ENCODE assay signal across 8 mouse cellular contexts in the genomic region with DNA sequence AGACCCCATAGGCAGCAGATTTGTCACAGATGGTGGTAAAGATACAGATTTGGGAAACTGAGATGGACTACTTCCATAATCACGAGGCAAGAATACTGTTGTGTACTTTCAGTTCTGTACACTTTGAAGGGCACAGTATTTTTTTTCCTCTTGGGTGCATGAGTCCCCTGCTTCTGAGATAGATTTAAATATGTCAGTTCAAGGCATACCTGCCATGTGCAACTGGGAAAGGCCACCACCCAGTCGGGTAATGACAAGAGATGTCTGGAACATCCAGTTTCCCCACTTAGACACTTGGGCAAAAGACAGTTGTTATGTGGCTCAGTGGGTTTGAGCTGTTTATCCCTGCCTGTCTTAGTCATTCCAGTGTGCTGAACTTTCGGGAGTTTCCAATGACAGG. TPM values are rescaled to one million over a fixed set of nuclear protein-coding genes. Genes with fewer than 3 reads are reported as not detected.
DNase-seq lines count a peak whose midpoint lies in the region; ATAC-seq and TF ChIP-seq lines count a peak whose summit lies in the region.

No protein-coding gene starts in this region.

- dilution Hi-C loops in CH12.LX (cut with MboI; ENCODE audit: extremely low pct_ligation_motif_present, extremely low pct_unique_long_range_greater_than_20kb, low sequenced_read_pairs) = no loop called here

- no peaks in the 10 kb centered on the region; the same call in 1 of the 2 replicates for H3K79me2 ChIP-seq in CH12.LX (replicated peaks; ENCODE audit: control insufficient read depth, extremely low read depth, insufficient read depth, poor library complexity, severe bottlenecking)

- H3K4me1 ChIP-seq in heart, embryonic 10.5 days = no peaks in the 10 kb centered on the region
- peaks cover 0 to 17% of the 10 kb centered on the region in 2 experiments; a peak in 1 of 4 replicates for H3K4me1 ChIP-seq in CH12.LX (ENCODE audit: control insufficient read depth in 1 of 2, insufficient read depth in 2 of 2)
- H3K4me1 ChIP-seq in forebrain, postnatal 0 days (ENCODE audit: insufficient read depth) = no peaks in the 10 kb centered on the region
- H3K4me1 ChIP-seq in liver, embryonic 14.5 days (replicated peaks; ENCODE audit: control insufficient read depth in 2 of 2, insufficient read depth in 2 of 2, low read length in 1 of 2) = 0 out of 4 replicates have a peak, but pooled peaks cover 0 to 2% of the 10 kb centered on the region in 2 experiments

- intact Hi-C loops in heart, postnatal 36 days (cut with DNase I) = loop anchor here (10.0 kb wide), 2 partner anchors 151 to 891 kb away; a partner anchor contains a TSS

- H3K9ac ChIP-seq in CH12.LX (ENCODE audit: insufficient read depth, low read depth) = peak overlapping the region; percentile 94; the same call in 1 of the 2 replicates
- H3K9ac ChIP-seq in forebrain, postnatal 0 days = peak overlapping the region; percentile 71; the same call in 1 of the 2 replicates
- H3K9ac ChIP-seq in liver, embryonic 14.5 days (replicated peaks) = peak overlapping the region; percentile 81; the same call in 1 of the 2 replicates

- in situ Hi-C loops in CH12.LX (cut with MboI; ENCODE audit: low pct_ligation_motif_present, low pct_unique_long_range_greater_than_20kb, low sequenced_read_pairs) = no loop called here

- peak overlapping the region; percentile 61; the same call in 1 of the 2 replicates for H3K4me2 ChIP-seq in CH12.LX (ENCODE audit: insufficient read depth, low read depth, poor library complexity, severe bottlenecking)
- peak overlapping the region; percentile 50 for H3K4me2 ChIP-seq in forebrain, postnatal 0 days (ENCODE audit: low read depth)
- H3K4me2 ChIP-seq in liver, embryonic 14.5 days (ENCODE audit: low read depth) = peak overlapping the region; percentile 71

- no peaks in the 10 kb centered on the region for H3K9me3 ChIP-seq in heart, embryonic 10.5 days
- H3K9me3 ChIP-seq in CH12.LX (replicated peaks; ENCODE audit: low read length) = no peaks in the 10 kb centered on the region
- H3K9me3 ChIP-seq in forebrain, postnatal 0 days (ENCODE audit: low read length) = no peaks in the 10 kb centered on the region
- H3K9me3 ChIP-seq in liver, embryonic 14.5 days (ENCODE audit: control insufficient read depth, low read length) = no peaks in the 10 kb centered on the region

- 64% methylated on average over 3 of the region's 3 CpGs for WGBS in heart, embryonic 10.5 days
- WGBS in forebrain, postnatal 0 days = 62% methylated on average over 3 of the region's 3 CpGs
- 44% methylated on average over 3 of the region's 3 CpGs for WGBS in liver, embryonic 14.5 days (ENCODE audit: insufficient replicate concordance)

- H3K36me3 ChIP-seq in heart, embryonic 10.5 days = no peaks in the 10 kb centered on the region
- peaks cover 0 to 5% of the 10 kb centered on the region in 2 experiments for H3K36me3 ChIP-seq in CH12.LX (replicated peaks in 1 of 2; ENCODE audit: control insufficient read depth in 1 of 2, insufficient read depth in 1 of 2, low read length in 1 of 2)
- no peaks in the 10 kb centered on the region for H3K36me3 ChIP-seq in forebrain, postnatal 0 days (ENCODE audit: insufficient read depth)
- no peaks in the 10 kb centered on the region for H3K36me3 ChIP-seq in liver, embryonic 14.5 days (replicated peaks; ENCODE audit: control insufficient read depth, insufficient read depth, low read depth)

- no peak overlapping the region; the same call in 1 of the 2 replicates for H3K27ac ChIP-seq in heart, embryonic 10.5 days
- H3K27ac ChIP-seq in CH12.LX (ENCODE audit: insufficient read depth, low read depth) = no peak overlapping the region
- no peak overlapping the region for H3K27ac ChIP-seq in forebrain, postnatal 0 days (ENCODE audit: low read depth, low read length)
- no peak overlapping the region for H3K27ac ChIP-seq in liver, embryonic 14.5 days

- H3K27me3 ChIP-seq in heart, embryonic 10.5 days (ENCODE audit: insufficient read depth, poor library complexity, severe bottlenecking) = no peaks in the 10 kb centered on the region
- H3K27me3 ChIP-seq in CH12.LX (replicated peaks) = no peaks in the 10 kb centered on the region
- no peaks in the 10 kb centered on the region for H3K27me3 ChIP-seq in forebrain, postnatal 0 days (ENCODE audit: insufficient read depth, low read length)
- H3K27me3 ChIP-seq in liver, embryonic 14.5 days (ENCODE audit: control insufficient read depth, insufficient read depth, low read length) = no peaks in the 10 kb centered on the region

- TF ChIP-seq RAD21 in CH12.LX (IDR thresholded peaks at IDR 0.05; ENCODE audit: low read depth, low read length) = no peak

- TF ChIP-seq CTCF in CH12.LX (conservative IDR thresholded peaks at IDR 0.05 in 1 of 2, IDR thresholded peaks at IDR 0.05 in 1 of 2; ENCODE audit: low read depth in 2 of 2, low read length in 2 of 2) = no peak
- TF ChIP-seq CTCF in forebrain, postnatal 0 days (IDR thresholded peaks at IDR 0.05; ENCODE audit: low read depth) = no peak
- no peak for TF ChIP-seq CTCF in liver, embryonic 14.5 days (IDR thresholded peaks at IDR 0.05; ENCODE audit: low read depth)

- no peak for TF ChIP-seq POLR2A in CH12.LX (IDR thresholded peaks at IDR 0.05; ENCODE audit: low read depth, low read length)

- DNase-seq in heart, embryonic 10.5 days (ENCODE audit: low spot score) = no peak
- DNase-seq in heart, postnatal 36 days = no peak
- DNase-seq in CH12.LX (ENCODE audit: extremely low read depth) = no peak
- no peak for DNase-seq in forebrain, postnatal 0 days
- no peak for DNase-seq in liver, embryonic 14.5 days (ENCODE audit: low read depth in 3 of 3, low spot score in 3 of 3)
- no peak for DNase-seq in MN1 (ENCODE audit: low spot score)
- DNase-seq in cerebellum, adult 9-11 months = no peak
- no peak for DNase-seq in T-cell, adult 2 months (ENCODE audit: low spot score)

- peak overlapping the region; percentile 67 for H3K4me3 ChIP-seq in heart, embryonic 10.5 days
- peak overlapping the region; percentile 55 to 94 (median 72) for H3K4me3 ChIP-seq in CH12.LX (replicated peaks in 1 of 3; ENCODE audit: low read depth in 2 of 3, low read length in 2 of 3, poor library complexity in 1 of 3)
- peak overlapping the region; percentile 51 for H3K4me3 ChIP-seq in forebrain, postnatal 0 days (ENCODE audit: low read depth, low read length)
- H3K4me3 ChIP-seq in liver, embryonic 14.5 days (ENCODE audit: insufficient read depth in 1 of 2, low read depth in 2 of 2, low read length in 2 of 2) = peak overlapping the region; percentile 63 to 84

- TF ChIP-seq EP300 in CH12.LX (IDR thresholded peaks at IDR 0.05; ENCODE audit: low read length) = no peak
- TF ChIP-seq EP300 in liver, embryonic 14.5 days (IDR thresholded peaks at IDR 0.05; ENCODE audit: low read depth) = no peak

- peak; percentile 37 for ATAC-seq in forebrain, postnatal 0 days
- ATAC-seq in liver, embryonic 14.5 days (ENCODE audit: insufficient read depth) = no peak

TF ChIP-seq in CH12.LX, 34 proteins besides CTCF, POLR2A, EP300 and RAD21:
- no peak for TF ChIP-seq UBTF (IDR thresholded peaks at IDR 0.05; ENCODE audit: low read depth, low read length)
- no peak for TF ChIP-seq ZKSCAN1 (IDR thresholded peaks at IDR 0.05; ENCODE audit: borderline replicate concordance, low read depth, low read length)
- no peak for TF ChIP-seq ELF1 (IDR thresholded peaks at IDR 0.05; ENCODE audit: low read depth, low read length)
- no peak for TF ChIP-seq MXI1 (IDR thresholded peaks at IDR 0.05; ENCODE audit: low read depth, low read length)
- no peak for TF ChIP-seq RCOR1 (conservative IDR thresholded peaks at IDR 0.05; ENCODE audit: low read depth, low read length)
- no peak for TF ChIP-seq CHD2 (IDR thresholded peaks at IDR 0.05; ENCODE audit: low read length)
- no peak for TF ChIP-seq HCFC1 (IDR thresholded peaks at IDR 0.05; ENCODE audit: low read depth, low read length)
- TF ChIP-seq POLR2AphosphoS2 (IDR thresholded peaks at IDR 0.05; ENCODE audit: low read depth, low read length) = no peak
- TF ChIP-seq CHD1 (IDR thresholded peaks at IDR 0.05; ENCODE audit: low read depth, low read length) = no peak

RNA-seq across cellular contexts. Expression of a gene that starts 0.9 kb away (rescaled TPM):
- 7.1 and 8.9 TPM in 2 replicates for polyA plus RNA-seq in heart, embryonic 10.5 days (2016; fragmentation: Nextera tagmentation; extraction: Ambion mirVana)
- total RNA-seq in heart, postnatal 36 days (2021) = 10 to 100 TPM; 27.7 to 29.5 TPM
- total RNA-seq in CH12.LX (2012; rRNA removed) = 17.2 and 17.5 TPM in 2 replicates
- total RNA-seq in CH12.LX (2014; rRNA removed) = 35.3 and 43.4 TPM in 2 replicates
- polyA plus RNA-seq in CH12.LX (2012; ENCODE audit: insufficient read length, low read depth) = 15.3 and 15.6 TPM in 2 replicates
- 31.1 and 39.3 TPM in 2 replicates for total RNA-seq in forebrain, postnatal 0 days (2014; rRNA removed)
- polyA plus RNA-seq in forebrain, postnatal 0 days (2015; fragmentation: Nextera tagmentation; extraction: Ambion mirVana) = 7.4 and 9.9 TPM in 2 replicates
- polyA plus RNA-seq in liver, embryonic 14.5 days (2012; rRNA removed) = 2.3 and 2.8 TPM in 2 replicates
- polyA plus RNA-seq in liver, embryonic 14.5 days (2014; fragmentation: Nextera tagmentation; extraction: Ambion mirVana) = 6.4 and 6.8 TPM in 2 replicates
